Mouse (Mus musculus) cerebellum, adult 2 months (tissue): ENCODE results near the gene Ubl4b. TPM values are rescaled to one million over a fixed set of nuclear protein-coding genes. Genes with fewer than 3 reads are reported as not detected.

ENCODE experiments used
- DNase-seq, 2 experiments: peaks; one replicate each; pipeline ENCODE4 v3.0.0; 2021
- H3K27ac ChIP-seq: fragments of 200-500 bp; 2 replicates; pipeline ENCODE4 v1.5.1; 2012; ENCODE audit warnings: low read length, control low read depth, inconsistent platforms; ENCODE audit not compliant: insufficient read depth
- H3K27me3 ChIP-seq: fragments of 200-500 bp; 2 replicates; pipeline ENCODE4 v1.6.1; 2012; ENCODE audit warnings: inconsistent platforms, mild to moderate bottlenecking, low read length, moderate library complexity; ENCODE audit not compliant: control insufficient read depth, insufficient read depth
- H3K4me1 ChIP-seq: fragments of 200-500 bp; 2 replicates; pipeline ENCODE4 v1.6.1; 2011; ENCODE audit warnings: low read length; ENCODE audit not compliant: control insufficient read depth, insufficient read depth
- H3K4me3 ChIP-seq: fragments of 200-500 bp; replicated peaks from 2 replicates; pipeline ENCODE3; 2011; ENCODE audit warnings: mild to moderate bottlenecking, low read depth, low read length, control low read depth; ENCODE audit not compliant: insufficient read depth
- CTCF ChIP-seq: fragments of 200-500 bp; IDR thresholded peaks from 2 replicates; pipeline ENCODE4 v1.5.1; 2011; ENCODE audit warnings: low read depth, mild to moderate bottlenecking, control low read depth, low read length, moderate library complexity, borderline replicate concordance; ENCODE audit not compliant: insufficient read depth
- POLR2A ChIP-seq: fragments of 200-500 bp; IDR thresholded peaks from 2 replicates; pipeline ENCODE4 v1.6.1; 2011; ENCODE audit warnings: low read length, control low read depth, borderline replicate concordance; ENCODE audit not compliant: insufficient read depth
- WGBS: fragments of 180-500 bp; shearing (Covaris S2); methylation state at CpG from one replicate; pipeline ENCODE4 v1.1.7; 2018; 5-methylcytosine and 5-hydroxymethylcytosine counted together
- polyA plus RNA-seq: library from polyadenylated mRNA; depleted of rRNA; stranded (reverse); fragments of >200 nt; gene quantifications from 2 replicates; pipeline ENCODE4 v1.2.3, GENCODE M21; 2012

Gene Ubl4b
- polyA plus RNA-seq, 1 experiment: not detected

- Histone ChIP-seq H3K27ac (no peak overlapping the region), H3K4me1 (no peaks in the 10 kb centered on the region), H3K4me3 (no peak overlapping the region), H3K27me3 (no peaks in the 10 kb centered on the region; the same call in 1 of the 2 replicates)
- 58% methylated on average over 4 of the region's 4 CpGs for WGBS
- DNase-seq: no peak
- TF ChIP-seq CTCF (no peak), POLR2A (no peak)
Measured at GRCm38 (mm10) chr3:107563880-107564279, 9.0 kb upstream of the Ubl4b start.

- DNase-seq: peak in 1 of 2 experiments; percentile 32
- H3K27me3 ChIP-seq: no peaks in the 10 kb centered on the region; the same call in 1 of the 2 replicates
- TF ChIP-seq CTCF: no peak
- TF ChIP-seq POLR2A: no peak
- H3K4me1 ChIP-seq: no peaks in the 10 kb centered on the region
- WGBS: 47% methylated on average over 4 of the region's 4 CpGs
- no peak overlapping the region for H3K27ac ChIP-seq
- H3K4me3 ChIP-seq: no peak overlapping the region
Measured at GRCm38 (mm10) chr3:107562591-107562990, 7.7 kb upstream of the Ubl4b start.

GRCm38 (mm10) chr3:107562104-107562503 is 7.2 kb upstream of the Ubl4b start:
- Histone ChIP-seq H3K4me1 (no peaks in the 10 kb centered on the region), H3K4me3 (no peak overlapping the region), H3K27me3 (no peaks in the 10 kb centered on the region; the same call in 1 of the 2 replicates), H3K27ac (no peak overlapping the region)
- no peak for DNase-seq
- TF ChIP-seq CTCF (no peak), POLR2A (no peak)
- 80% methylated on average over 2 of the region's 2 CpGs for WGBS

DNA sequence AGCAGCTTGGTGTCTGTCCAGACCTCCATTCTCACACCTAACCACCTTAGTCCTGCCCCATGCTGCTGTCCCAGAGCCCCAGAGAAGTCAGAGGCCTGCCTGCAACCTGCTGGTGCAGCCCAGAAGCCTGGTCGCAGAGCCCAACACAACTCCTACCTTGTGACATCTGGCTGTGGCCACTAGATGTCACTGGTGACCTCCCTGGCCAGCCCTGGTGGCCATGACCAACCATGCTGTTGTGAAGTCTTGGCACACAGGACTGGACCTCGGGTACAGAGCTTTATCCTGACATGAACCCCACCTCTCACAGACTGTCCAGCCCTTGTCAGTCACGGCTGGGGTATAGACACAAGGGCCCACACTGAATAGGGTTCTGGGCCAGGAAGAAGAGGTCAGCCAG is 4.3 kb upstream of the Ubl4b start:
- 2% methylated on average over 3 of the region's 3 CpGs for WGBS
- TF ChIP-seq POLR2A: no peak
- peak; percentile 98 for TF ChIP-seq CTCF

GRCm38 (mm10) chr3:107558740-107559139 is 3.9 kb upstream of the Ubl4b start:
- no peak for DNase-seq
- Histone ChIP-seq H3K27ac (no peak overlapping the region), H3K4me1 (no peaks in the 10 kb centered on the region), H3K4me3 (no peak overlapping the region), H3K27me3 (no peaks in the 10 kb centered on the region)
- TF ChIP-seq CTCF (no peak), POLR2A (no peak)
- 55% methylated on average over 3 of the region's 3 CpGs for WGBS

More for the DNA sequence above, 4.3 kb upstream of the Ubl4b start:
- Histone ChIP-seq H3K27me3 (no peaks in the 10 kb centered on the region), H3K4me1 (no peaks in the 10 kb centered on the region), H3K4me3 (no peak overlapping the region), H3K27ac (no peak overlapping the region)
- DNase-seq: peak; percentile 79 to 80

DNA sequence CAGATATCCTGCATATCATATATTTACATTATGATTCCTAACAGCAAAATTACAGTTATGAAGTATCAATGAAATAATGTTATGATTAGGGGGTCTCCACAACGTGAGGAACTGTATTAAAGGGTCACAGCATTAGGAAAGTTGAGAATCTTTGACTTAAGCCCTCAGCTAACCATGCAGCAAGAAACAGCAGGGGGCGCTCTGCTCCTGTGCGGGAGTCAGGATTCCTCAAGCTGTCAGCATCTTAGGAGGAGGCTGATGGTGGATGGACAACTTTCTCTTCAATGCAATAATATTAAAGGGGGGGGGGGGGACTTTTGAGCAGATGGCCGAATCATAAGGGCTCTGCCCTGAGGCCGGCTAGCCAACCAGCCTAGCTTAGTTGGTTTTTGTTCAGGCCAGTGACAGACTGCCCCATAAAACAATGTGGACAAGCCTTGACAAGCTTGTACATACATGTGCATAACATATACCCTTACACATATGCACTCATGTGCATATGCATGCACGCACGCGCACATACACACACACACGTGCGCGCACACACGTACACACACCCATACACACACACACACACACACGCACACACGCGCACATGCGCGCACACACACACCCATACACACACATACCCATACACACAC is 4.3 kb downstream of the Ubl4b start:
- 68% methylated on average over 17 of the region's 17 CpGs for WGBS
- Histone ChIP-seq H3K27me3 (no peaks in the 10 kb centered on the region), H3K4me3 (no peak overlapping the region), H3K27ac (no peak overlapping the region), H3K4me1 (peaks cover 19% of the 10 kb centered on the region)
- DNase-seq: peak; percentile 72 to 79
- TF ChIP-seq POLR2A (no peak), CTCF (peak; percentile 83)

- no peak overlapping the region for H3K4me3 ChIP-seq
- WGBS: 15% methylated on average over 2 of the region's 2 CpGs
- peak; percentile 80 to 84 for DNase-seq
- TF ChIP-seq CTCF (no peak), POLR2A (no peak)
- peaks cover 19% of the 10 kb centered on the region for H3K4me1 ChIP-seq
- H3K27me3 ChIP-seq: no peaks in the 10 kb centered on the region
- H3K27ac ChIP-seq: no peak overlapping the region
Measured at GRCm38 (mm10) chr3:107546956-107547355, 7.9 kb downstream of the Ubl4b start.

- TF ChIP-seq POLR2A: no peak
- no peak for TF ChIP-seq CTCF
- no peak overlapping the region for H3K4me3 ChIP-seq
- H3K27me3 ChIP-seq: no peaks in the 10 kb centered on the region
- 86% methylated on average over 10 of the region's 10 CpGs for WGBS
- no peak for DNase-seq
- H3K27ac ChIP-seq: no peak overlapping the region
- peaks cover 19% of the 10 kb centered on the region for H3K4me1 ChIP-seq
Measured at GRCm38 (mm10) chr3:107545716-107546412, 9.0 kb downstream of the Ubl4b start.
